Mouse (Mus musculus): ENCODE measurements around the gene Ap3b1. TPM values are rescaled to one million over a fixed set of nuclear protein-coding genes. Genes with fewer than 3 reads are reported as not detected.
A peak's percentile ranks its signal among the peaks of the same experiment; 100 is the strongest.

Gene Ap3b1
- polyA plus RNA-seq, 1 experiment from 2014 or later: 27.7 TPM

DNA sequence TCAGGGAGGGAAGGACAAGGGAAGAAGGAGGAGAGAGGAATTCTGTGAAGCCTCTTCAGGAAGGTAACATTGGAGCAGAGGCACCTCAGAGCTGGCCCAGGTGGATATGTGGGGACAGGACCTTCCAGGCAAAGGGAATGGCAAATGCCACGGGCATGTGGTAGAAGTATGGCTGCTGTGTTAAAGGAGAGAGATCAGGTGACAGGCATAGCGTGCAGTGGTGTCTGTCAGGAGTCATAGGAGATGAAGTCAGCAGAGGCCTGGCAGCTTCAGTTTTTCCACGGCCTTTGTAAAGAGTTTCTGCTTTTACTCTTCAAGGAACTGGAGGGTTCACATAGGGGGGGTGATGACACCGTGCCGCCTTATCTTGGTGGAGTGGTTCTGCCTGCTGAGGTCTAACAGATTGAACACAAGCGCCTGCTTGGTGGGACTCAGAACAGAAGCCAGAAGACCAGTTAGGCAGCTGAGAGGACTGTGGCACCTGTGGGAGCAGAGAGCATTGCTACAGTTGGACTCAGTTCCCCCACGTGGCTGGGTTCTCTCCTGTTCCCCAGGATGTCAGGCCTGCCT, 166.0 kb downstream of the Ap3b1 start:
- H3K9ac ChIP-seq: no peak overlapping the region
- H3K36me3 ChIP-seq (replicated peaks): no peaks in the 10 kb centered on the region
- no peaks in the 10 kb centered on the region for H3K27me3 ChIP-seq (replicated peaks)
- H3K4me2 ChIP-seq: no peak overlapping the region
- no peak overlapping the region for H3K27ac ChIP-seq
- H3K4me3 ChIP-seq: no peak overlapping the region
- H3K4me1 ChIP-seq: no peaks in the 10 kb centered on the region
- H3K9me3 ChIP-seq: no peaks in the 10 kb centered on the region
- 85% methylated on average over 7 of the region's 7 CpGs for WGBS
- no peak for ATAC-seq (replicated peaks)

DNA sequence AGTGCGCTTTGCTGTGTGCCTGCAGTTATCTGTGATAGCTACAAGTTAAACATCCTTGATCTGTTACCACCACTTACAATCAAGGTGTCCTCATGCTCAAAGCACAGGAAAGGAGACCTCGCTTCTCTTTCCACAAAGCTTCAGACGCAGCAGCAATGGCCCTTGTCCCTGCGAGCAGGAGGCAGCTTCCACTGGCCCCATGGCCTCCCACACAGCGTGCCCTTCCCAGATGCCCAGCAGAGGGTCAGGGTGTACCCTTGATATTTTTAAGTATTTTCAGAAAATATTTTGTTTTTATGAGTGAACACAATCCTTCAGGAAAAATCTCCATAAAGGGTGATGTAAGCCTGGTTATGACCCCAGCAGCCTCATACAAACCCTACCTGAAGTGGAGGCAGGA, 170.4 kb downstream of the Ap3b1 start:
- no peak for ATAC-seq (replicated peaks)
- H3K9ac ChIP-seq: no peak overlapping the region
- H3K27me3 ChIP-seq (replicated peaks): no peaks in the 10 kb centered on the region
- H3K4me1 ChIP-seq: no peaks in the 10 kb centered on the region
- H3K9me3 ChIP-seq: no peaks in the 10 kb centered on the region
- 96% methylated on average over 5 of the region's 5 CpGs for WGBS
- no peak overlapping the region for H3K27ac ChIP-seq
- no peak overlapping the region for H3K4me2 ChIP-seq
- no peak overlapping the region for H3K4me3 ChIP-seq
- H3K36me3 ChIP-seq (replicated peaks): no peaks in the 10 kb centered on the region

DNA sequence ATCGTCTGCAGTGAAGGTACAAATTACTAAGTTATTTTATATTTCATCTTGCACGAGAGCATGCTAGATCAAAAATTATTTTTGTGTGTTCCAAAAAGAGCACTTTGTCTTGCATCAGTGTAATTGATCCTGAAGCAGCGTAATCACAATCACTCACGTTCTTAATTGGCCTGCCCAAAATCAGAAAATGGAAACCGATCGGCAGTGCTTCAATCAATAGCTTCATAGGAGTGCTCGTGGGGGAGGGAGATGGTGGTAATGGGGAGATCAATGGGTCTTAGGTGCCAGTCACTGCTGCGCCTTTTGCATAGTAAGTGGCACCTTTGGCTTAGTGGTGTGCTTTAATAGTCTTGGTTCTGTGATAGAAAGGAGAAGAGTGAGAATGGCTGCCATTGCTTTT, 174.8 kb downstream of the Ap3b1 start:
- Histone ChIP-seq H3K4me1 (no peaks in the 10 kb centered on the region), H3K4me3 (no peak overlapping the region), H3K9me3 (no peaks in the 10 kb centered on the region), H3K4me2 (no peak overlapping the region), H3K36me3 (replicated peaks) (no peaks in the 10 kb centered on the region), H3K27ac (no peak overlapping the region), H3K27me3 (replicated peaks) (no peaks in the 10 kb centered on the region), H3K9ac (no peak overlapping the region)
- 93% methylated on average over 8 of the region's 8 CpGs for WGBS
- no peak for ATAC-seq (replicated peaks)

DNA sequence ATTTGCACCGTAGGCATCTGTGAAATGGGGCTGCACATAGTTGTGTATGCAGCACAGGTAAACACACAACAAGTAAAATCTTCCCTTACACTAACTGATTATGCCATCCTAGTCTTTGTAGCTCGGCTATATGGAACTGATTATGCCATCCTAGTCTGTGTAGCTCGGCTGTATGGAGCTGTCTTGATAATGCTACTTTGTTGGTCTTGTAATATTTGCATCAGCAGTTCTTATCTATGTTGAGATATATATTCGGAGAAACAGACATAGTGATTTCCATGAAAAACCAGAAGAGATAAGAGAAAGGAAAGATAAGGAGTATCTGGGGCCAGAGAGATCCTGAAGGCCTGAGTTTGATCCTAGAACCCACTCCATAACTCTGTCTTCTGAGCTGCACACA, 178.6 kb downstream of the Ap3b1 start:
- Histone ChIP-seq H3K4me1 (no peaks in the 10 kb centered on the region), H3K9me3 (no peaks in the 10 kb centered on the region), H3K27ac (no peak overlapping the region), H3K4me3 (no peak overlapping the region), H3K9ac (no peak overlapping the region), H3K36me3 (replicated peaks) (no peaks in the 10 kb centered on the region), H3K4me2 (no peak overlapping the region), H3K27me3 (replicated peaks) (no peaks in the 10 kb centered on the region)
- ATAC-seq (replicated peaks): no peak
- WGBS: 89% methylated on average over 4 of the region's 4 CpGs

DNA sequence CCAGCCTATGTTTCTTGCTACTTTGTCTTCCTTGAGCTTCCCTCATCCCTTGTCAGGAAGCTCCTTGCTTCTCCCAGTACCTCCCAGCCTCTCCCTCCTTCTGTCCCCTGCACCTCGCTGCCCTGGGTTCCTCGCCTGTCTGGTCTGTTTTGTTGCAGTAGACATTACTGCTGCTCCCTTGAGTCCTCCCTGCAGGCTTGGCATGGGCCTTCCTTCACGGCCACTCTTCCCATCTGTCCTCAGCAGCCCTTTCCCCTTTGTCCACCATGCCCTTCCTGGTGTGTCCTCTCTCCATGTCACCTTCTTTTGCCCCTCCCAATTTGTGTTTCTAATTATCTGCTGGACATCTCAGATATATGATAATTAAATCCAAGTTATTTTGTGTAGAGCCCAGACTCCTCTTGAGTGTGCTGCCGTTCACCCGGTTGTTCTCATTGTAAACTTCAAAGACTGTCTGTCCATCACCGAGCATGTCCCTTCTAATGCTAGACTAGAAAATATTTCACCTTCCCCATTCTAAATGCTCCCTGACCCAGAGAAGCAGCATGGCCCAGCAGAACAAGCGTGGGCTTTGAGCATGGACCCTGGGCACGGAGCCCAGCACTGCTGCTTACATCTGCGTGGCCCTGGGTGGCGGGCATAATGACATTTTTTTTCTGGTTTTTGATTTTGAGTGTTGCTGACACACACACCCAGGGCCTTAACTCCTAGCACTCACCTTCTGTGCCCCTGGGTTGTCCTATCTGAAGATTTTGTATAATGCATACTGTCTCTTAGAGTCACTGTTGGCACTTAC, 181.3 kb downstream of the Ap3b1 start:
- H3K4me1 ChIP-seq: no peaks in the 10 kb centered on the region
- no peak for ATAC-seq (replicated peaks)
- H3K9me3 ChIP-seq: no peaks in the 10 kb centered on the region
- no peaks in the 10 kb centered on the region for H3K27me3 ChIP-seq (replicated peaks)
- no peaks in the 10 kb centered on the region for H3K36me3 ChIP-seq (replicated peaks)
- 81% methylated on average over 10 of the region's 10 CpGs for WGBS
- no peak overlapping the region for H3K4me2 ChIP-seq
- no peak overlapping the region for H3K9ac ChIP-seq
- H3K4me3 ChIP-seq: no peak overlapping the region
- H3K27ac ChIP-seq: no peak overlapping the region

DNA sequence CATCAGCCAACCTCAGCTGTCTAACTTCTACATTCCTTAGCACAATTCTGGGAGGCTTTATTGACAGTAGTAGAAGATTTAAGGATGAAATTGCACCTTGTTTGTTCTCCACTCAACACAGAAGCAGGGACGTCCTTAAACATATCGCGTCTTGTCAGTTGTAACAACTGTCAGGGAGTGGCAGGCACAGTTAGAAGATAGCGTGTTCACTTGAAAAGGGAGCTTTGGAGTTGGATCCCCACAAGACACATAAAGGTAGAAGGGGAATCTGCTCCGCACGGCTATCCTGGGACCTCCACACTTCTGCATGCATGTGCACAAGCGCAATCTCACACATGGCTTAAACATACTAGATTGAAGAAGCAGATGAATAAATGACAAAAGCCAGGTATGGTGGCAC, 183.3 kb downstream of the Ap3b1 start:
- Histone ChIP-seq H3K27me3 (replicated peaks) (no peaks in the 10 kb centered on the region), H3K4me2 (no peak overlapping the region), H3K9ac (no peak overlapping the region), H3K36me3 (replicated peaks) (no peaks in the 10 kb centered on the region), H3K27ac (no peak overlapping the region), H3K9me3 (no peaks in the 10 kb centered on the region), H3K4me3 (no peak overlapping the region), H3K4me1 (peaks cover 6% of the 10 kb centered on the region)
- 92% methylated on average over 7 of the region's 7 CpGs for WGBS
- ATAC-seq (replicated peaks): no peak

DNA sequence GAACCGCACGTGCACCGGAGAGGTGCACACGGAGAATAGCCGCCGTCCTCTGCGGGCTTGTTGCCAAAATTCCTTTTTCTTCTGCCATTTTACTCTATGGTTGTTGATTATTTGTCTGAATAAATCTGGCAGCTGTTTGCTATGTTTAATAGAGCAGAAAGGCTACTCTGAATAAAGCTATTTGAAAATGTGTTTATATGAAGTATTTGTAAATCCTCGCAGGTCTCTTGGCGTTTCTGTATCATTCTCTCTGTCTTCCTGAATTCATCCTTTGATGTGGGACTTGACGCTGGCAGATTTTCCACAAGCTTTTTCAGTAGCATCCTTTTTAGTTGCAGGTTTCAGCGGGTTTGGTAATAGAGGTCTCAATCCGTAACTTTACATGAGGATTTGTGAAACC, 185.5 kb downstream of the Ap3b1 start:
- no peak overlapping the region for H3K4me3 ChIP-seq
- 65% methylated on average over 12 of the region's 12 CpGs for WGBS
- H3K9me3 ChIP-seq: no peaks in the 10 kb centered on the region
- no peak overlapping the region for H3K9ac ChIP-seq
- no peak overlapping the region for H3K27ac ChIP-seq
- H3K36me3 ChIP-seq (replicated peaks): no peaks in the 10 kb centered on the region
- peaks cover 7% of the 10 kb centered on the region; the same call in 1 of the 2 replicates for H3K27me3 ChIP-seq (replicated peaks)
- H3K4me1 ChIP-seq: peaks cover 6% of the 10 kb centered on the region
- no peak for ATAC-seq (replicated peaks)
- H3K4me2 ChIP-seq: no peak overlapping the region

DNA sequence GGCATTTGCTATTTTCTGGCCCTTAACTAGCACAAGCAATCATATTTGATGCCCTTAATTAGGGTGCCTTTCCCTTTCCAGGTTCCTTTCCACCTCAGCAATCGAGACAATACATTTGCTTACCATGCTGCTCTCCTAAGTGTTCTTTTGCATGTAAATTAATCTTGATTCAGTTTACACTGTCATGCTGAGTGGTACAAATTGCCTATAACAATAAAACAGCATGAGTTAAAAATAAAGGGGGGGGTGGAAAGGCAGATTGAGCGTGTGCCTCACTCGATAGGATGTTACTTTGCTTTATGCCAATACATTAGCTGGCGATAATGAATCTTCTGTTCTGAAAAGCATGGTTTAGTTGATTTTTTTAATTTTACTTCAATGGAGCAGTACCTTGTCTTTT, 187.0 kb downstream of the Ap3b1 start:
- no peak overlapping the region for H3K27ac ChIP-seq
- 28% methylated on average over 4 of the region's 4 CpGs for WGBS
- no peaks in the 10 kb centered on the region for H3K9me3 ChIP-seq
- H3K4me1 ChIP-seq: peaks cover 11% of the 10 kb centered on the region
- peaks cover 7% of the 10 kb centered on the region; the same call in 1 of the 2 replicates for H3K27me3 ChIP-seq (replicated peaks)
- no peak overlapping the region for H3K4me3 ChIP-seq
- no peak overlapping the region for H3K4me2 ChIP-seq
- no peak overlapping the region for H3K9ac ChIP-seq
- no peak for ATAC-seq (replicated peaks)
- H3K36me3 ChIP-seq (replicated peaks): no peaks in the 10 kb centered on the region

DNA sequence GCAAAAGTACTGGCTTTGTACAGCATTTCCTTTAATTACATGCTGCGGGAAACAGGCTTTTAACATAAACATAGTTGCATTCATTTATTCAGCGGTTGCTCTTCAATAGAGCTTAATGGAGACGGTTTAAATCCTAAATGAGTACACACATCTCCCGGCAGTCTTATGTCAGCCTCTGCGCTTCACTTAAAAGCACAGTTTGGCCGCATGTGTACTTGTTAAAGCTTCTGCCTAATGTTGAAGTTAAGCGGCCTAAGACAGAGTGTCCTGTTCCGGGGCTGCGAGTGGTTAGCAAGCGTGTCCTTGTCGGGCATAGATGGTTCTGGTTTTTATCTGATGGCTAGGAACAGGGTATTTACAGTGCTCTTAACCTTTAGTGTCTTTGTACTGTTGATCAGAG, 187.5 kb downstream of the Ap3b1 start:
- Histone ChIP-seq H3K4me1 (peaks cover 11% of the 10 kb centered on the region), H3K27me3 (replicated peaks) (peaks cover 7% of the 10 kb centered on the region; the same call in 1 of the 2 replicates), H3K9ac (no peak overlapping the region), H3K4me2 (no peak overlapping the region), H3K27ac (no peak overlapping the region), H3K36me3 (replicated peaks) (no peaks in the 10 kb centered on the region), H3K4me3 (no peak overlapping the region), H3K9me3 (no peaks in the 10 kb centered on the region)
- 31% methylated on average over 11 of the region's 11 CpGs for WGBS
- no peak for ATAC-seq (replicated peaks)

DNA sequence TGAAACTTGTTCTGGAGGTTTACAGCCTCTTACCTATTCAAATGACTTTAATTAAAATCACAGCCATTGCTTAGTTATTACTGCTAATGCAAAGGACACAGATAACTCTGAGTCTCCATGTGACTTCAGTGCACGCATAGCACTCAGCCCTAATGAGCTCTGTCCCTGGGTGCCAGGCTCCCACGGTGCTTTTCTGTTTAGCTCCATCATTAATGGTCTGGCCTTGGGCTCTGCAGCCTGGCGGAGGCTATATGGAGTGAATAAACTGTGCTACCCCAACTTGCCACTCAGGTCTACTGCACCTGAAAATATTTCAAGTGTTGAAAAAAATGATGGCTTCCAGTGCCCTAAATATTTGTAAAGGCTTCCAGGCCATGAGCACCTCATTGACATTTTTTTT, 190.8 kb downstream of the Ap3b1 start:
- H3K4me1 ChIP-seq: peaks cover 11% of the 10 kb centered on the region
- H3K4me2 ChIP-seq: no peak overlapping the region
- no peaks in the 10 kb centered on the region for H3K36me3 ChIP-seq (replicated peaks)
- no peak overlapping the region for H3K4me3 ChIP-seq
- no peak overlapping the region for H3K27ac ChIP-seq
- H3K9ac ChIP-seq: no peak overlapping the region
- 21% methylated on average over 3 of the region's 3 CpGs for WGBS
- H3K27me3 ChIP-seq (replicated peaks): peaks cover 7% of the 10 kb centered on the region; the same call in 1 of the 2 replicates
- no peaks in the 10 kb centered on the region for H3K9me3 ChIP-seq
- ATAC-seq (replicated peaks): peak; percentile 74; the same call in 1 of the 2 replicates

GRCm38 (mm10) chr13:94550037-94550436, 191.3 kb downstream of the Ap3b1 start:
- no peak for ATAC-seq (replicated peaks)
- WGBS: 44% methylated on average over 4 of the region's 4 CpGs

DNA sequence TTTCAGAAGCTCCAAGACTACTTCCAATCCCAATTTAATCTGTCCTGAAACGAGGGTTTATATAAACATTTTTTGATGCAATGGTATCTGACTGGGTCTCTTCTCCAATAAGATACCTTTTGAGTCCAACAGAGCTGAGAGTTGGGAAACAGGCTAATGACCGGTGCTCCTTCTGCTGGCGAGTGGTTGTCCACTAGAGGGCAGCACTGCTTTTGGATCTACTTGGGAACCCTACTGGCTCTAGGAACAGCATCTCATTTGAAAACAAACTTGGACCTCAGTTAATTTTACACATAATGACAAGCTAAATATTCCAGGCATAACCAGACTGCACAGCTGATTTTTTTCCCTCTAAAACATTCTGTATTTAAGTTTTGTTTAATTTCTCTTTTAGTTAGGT, 201.3 kb downstream of the Ap3b1 start:
- no peak overlapping the region for H3K27ac ChIP-seq
- H3K4me3 ChIP-seq: no peak overlapping the region
- WGBS: 1% methylated on average over 3 of the region's 3 CpGs
- H3K4me1 ChIP-seq: peaks cover 15% of the 10 kb centered on the region
- no peak overlapping the region for H3K9ac ChIP-seq
- ATAC-seq (replicated peaks): peak; percentile 82
- no peak overlapping the region for H3K4me2 ChIP-seq
- H3K27me3 ChIP-seq (replicated peaks): peaks cover 29% of the 10 kb centered on the region
- no peaks in the 10 kb centered on the region for H3K9me3 ChIP-seq
- no peaks in the 10 kb centered on the region for H3K36me3 ChIP-seq (replicated peaks)

More at GRCm38 (mm10) chr13:94550037-94550436, 191.3 kb downstream of the Ap3b1 start:
- H3K9me3 ChIP-seq: no peaks in the 10 kb centered on the region
- H3K27ac ChIP-seq: no peak overlapping the region
- H3K4me3 ChIP-seq: no peak overlapping the region
- no peak overlapping the region for H3K4me2 ChIP-seq
- H3K4me1 ChIP-seq: peaks cover 11% of the 10 kb centered on the region
- no peak overlapping the region for H3K9ac ChIP-seq
- H3K36me3 ChIP-seq (replicated peaks): no peaks in the 10 kb centered on the region
- peaks cover 7% of the 10 kb centered on the region; the same call in 1 of the 2 replicates for H3K27me3 ChIP-seq (replicated peaks)

DNA sequence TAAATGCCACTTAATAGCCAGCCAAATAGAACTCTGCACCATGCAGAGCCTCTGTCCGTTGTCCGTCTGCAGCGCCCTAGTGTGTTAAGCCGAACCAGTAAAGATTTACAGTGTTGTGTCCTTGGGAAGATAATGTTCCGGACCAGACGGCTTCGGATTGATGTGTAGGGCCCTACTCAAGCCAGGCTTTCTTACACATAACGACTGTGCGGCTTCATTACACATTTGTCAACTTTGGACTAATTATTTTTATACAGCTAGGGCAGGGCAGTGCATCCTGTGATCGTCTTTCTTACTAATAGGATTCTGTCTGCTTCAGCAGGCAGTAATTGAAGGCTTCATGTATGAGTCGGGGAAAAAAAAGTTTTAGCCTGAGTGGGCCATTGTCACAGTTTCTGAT, 202.1 kb downstream of the Ap3b1 start:
- Histone ChIP-seq H3K27me3 (replicated peaks) (peaks cover 34% of the 10 kb centered on the region), H3K9me3 (no peaks in the 10 kb centered on the region), H3K36me3 (replicated peaks) (no peaks in the 10 kb centered on the region), H3K4me2 (no peak overlapping the region), H3K4me3 (no peak overlapping the region), H3K4me1 (peaks cover 23% of the 10 kb centered on the region), H3K27ac (no peak overlapping the region), H3K9ac (no peak overlapping the region)
- ATAC-seq (replicated peaks): no peak
- 49% methylated on average over 11 of the region's 11 CpGs for WGBS

Data from midbrain, embryonic 15.5 days (tissue).